ENCODE assay signal across 16 mouse cellular contexts in genomic region chr2:79371326-79372153, GRCm38 (mm10).
A peak's percentile ranks its signal among the peaks of the same experiment; 100 is the strongest.
DNase-seq lines count a peak whose midpoint lies in the region; ATAC-seq and TF ChIP-seq lines count a peak whose summit lies in the region.
"Had no signal": no experiment of that assay in that cellular context is flagged by ENCODE, and none has a peak within 500 bp of the region (broad histone marks: within the 10 kb centered on the region; RNA-seq: fewer than 3 reads in every experiment).

No protein-coding gene starts in this region.

- TF ChIP-seq POLR2A in CH12.LX (IDR thresholded peaks at IDR 0.05; ENCODE audit: low read depth, low read length) = no peak

- TF ChIP-seq CTCF in CH12.LX (conservative IDR thresholded peaks at IDR 0.05 in 1 of 2, IDR thresholded peaks at IDR 0.05 in 1 of 2; ENCODE audit: low read depth in 2 of 2, low read length in 2 of 2) = no peak

- H3K36me3 ChIP-seq in CH12.LX (replicated peaks in 1 of 2; ENCODE audit: control insufficient read depth in 1 of 2, insufficient read depth in 1 of 2, low read length in 1 of 2) = peaks cover 11 to 18% of the 10 kb centered on the region in 2 experiments
- H3K36me3 ChIP-seq: heart, embryonic 15.5 days; hindbrain, embryonic 13.5 days; midbrain, embryonic 13.5 days; neural tube, embryonic 13.5 days; stomach, embryonic 15.5 days had no signal

- peak; percentile 4; the same call in 1 of the 2 replicates for ATAC-seq in megakaryocyte-erythroid progenitor cell, adult 5-6 weeks (replicated peaks; ENCODE audit: low FRiP score, low TSS enrichment, poor library complexity, severe bottlenecking)

- peak overlapping the region; percentile 61 to 85 (median 62) for H3K4me3 ChIP-seq in CH12.LX (replicated peaks in 1 of 3; ENCODE audit: low read depth in 2 of 3, low read length in 2 of 3, poor library complexity in 1 of 3)
- H3K4me3 ChIP-seq: forebrain, embryonic 13.5 days; hindbrain, embryonic 13.5 days; midbrain, embryonic 13.5 days; neural tube, embryonic 13.5 days; stomach, embryonic 15.5 days had no signal

- H3K9ac ChIP-seq in CH12.LX (ENCODE audit: insufficient read depth, low read depth) = peak overlapping the region; percentile 100
- H3K9ac ChIP-seq: forebrain, embryonic 13.5 days; heart, embryonic 15.5 days; hindbrain, embryonic 13.5 days; liver, embryonic 14.5 days; midbrain, embryonic 13.5 days; neural tube, embryonic 13.5 days; stomach, embryonic 15.5 days had no signal

- peak overlapping the region; percentile 99 for H3K4me2 ChIP-seq in CH12.LX (ENCODE audit: insufficient read depth, low read depth, poor library complexity, severe bottlenecking)
- H3K4me2 ChIP-seq: forebrain, embryonic 13.5 days; hindbrain, embryonic 13.5 days; midbrain, embryonic 13.5 days; neural tube, embryonic 13.5 days; stomach, embryonic 15.5 days had no signal

- H3K79me2 ChIP-seq in CH12.LX (replicated peaks; ENCODE audit: control insufficient read depth, extremely low read depth, insufficient read depth, poor library complexity, severe bottlenecking) = peaks cover 11% of the 10 kb centered on the region

- TF ChIP-seq EP300 in CH12.LX (IDR thresholded peaks at IDR 0.05; ENCODE audit: low read length) = peak; percentile 35; the same call in 1 of the 2 replicates

- in situ Hi-C loops in CH12.LX (cut with MboI; ENCODE audit: low pct_ligation_motif_present, low pct_unique_long_range_greater_than_20kb, low sequenced_read_pairs) = loop anchor here (5.0 to 25.0 kb wide), 4 partner anchors 126 to 409 kb away; partner anchors contain the start of gene Itprid2

- DNase-seq in cerebellum, adult 9-10 months = peak; percentile 34
- no peak for DNase-seq in cerebellum, adult 11-12 months
- DNase-seq in 3T3-L1 (ENCODE audit: low read depth, low spot score) (peak; percentile 35), CH12.LX (ENCODE audit: extremely low read depth) (peak; percentile 29)
- no peak for DNase-seq in kidney, adult 11 months
- no peak for DNase-seq in right cerebral cortex, postnatal 4 days
- DNase-seq: adrenal gland, adult 2 months had no signal

- H3K27ac ChIP-seq in CH12.LX (ENCODE audit: insufficient read depth, low read depth) = peak overlapping the region; percentile 84
- H3K27ac ChIP-seq: forebrain, embryonic 13.5 days; heart, embryonic 15.5 days; hindbrain, embryonic 13.5 days; liver, embryonic 14.5 days; macrophage; midbrain, embryonic 13.5 days; neural tube, embryonic 13.5 days; stomach, embryonic 15.5 days had no signal

- H3K27me3 ChIP-seq in CH12.LX (replicated peaks) = no peaks in the 10 kb centered on the region
- H3K27me3 ChIP-seq: heart, embryonic 15.5 days; hindbrain, embryonic 13.5 days; midbrain, embryonic 13.5 days; neural tube, embryonic 13.5 days; stomach, embryonic 15.5 days had no signal

- H3K4me1 ChIP-seq in CH12.LX (ENCODE audit: control insufficient read depth in 1 of 2, insufficient read depth in 2 of 2) = peaks cover 4 to 30% of the 10 kb centered on the region in 2 experiments; a peak in 3 of 4 replicates
- H3K4me1 ChIP-seq: heart, embryonic 15.5 days; stomach, embryonic 15.5 days had no signal

- dilution Hi-C loops in CH12.LX (cut with MboI; ENCODE audit: extremely low pct_ligation_motif_present, extremely low pct_unique_long_range_greater_than_20kb, low sequenced_read_pairs) = no loop called here

- no peaks in the 10 kb centered on the region for H3K9me3 ChIP-seq in CH12.LX (replicated peaks; ENCODE audit: low read length)
- H3K9me3 ChIP-seq: forebrain, embryonic 13.5 days; heart, embryonic 15.5 days; hindbrain, embryonic 13.5 days; midbrain, embryonic 13.5 days; neural tube, embryonic 13.5 days; stomach, embryonic 15.5 days had no signal

- no peak for TF ChIP-seq RAD21 in CH12.LX (IDR thresholded peaks at IDR 0.05; ENCODE audit: low read depth, low read length)

TF ChIP-seq in CH12.LX, 34 proteins besides CTCF, POLR2A, EP300 and RAD21:
- no peak for TF ChIP-seq KAT2A (IDR thresholded peaks at IDR 0.05; ENCODE audit: insufficient replicate concordance, low read length)
- TF ChIP-seq MAX (IDR thresholded peaks at IDR 0.05; ENCODE audit: low read length) = no peak
- TF ChIP-seq JUND (conservative IDR thresholded peaks at IDR 0.05; ENCODE audit: low read depth, low read length) = no peak
- TF ChIP-seq MAZ (IDR thresholded peaks at IDR 0.05; ENCODE audit: low read depth, low read length) = no peak
- TF ChIP-seq ZKSCAN1 (IDR thresholded peaks at IDR 0.05; ENCODE audit: borderline replicate concordance, low read depth, low read length) = no peak
- no peak for TF ChIP-seq SIN3A (IDR thresholded peaks at IDR 0.05; ENCODE audit: low read length)
- peak; percentile 71 for TF ChIP-seq ZNF384 (IDR thresholded peaks at IDR 0.05; ENCODE audit: low read depth, low read length)
- no peak for TF ChIP-seq NELFE (IDR thresholded peaks at IDR 0.05; ENCODE audit: low read depth, low read length)
- no peak for TF ChIP-seq PAX5 (IDR thresholded peaks at IDR 0.05; ENCODE audit: low read length)
- peak; percentile 36; the same call in 1 of the 2 replicates for TF ChIP-seq ETS1 (conservative IDR thresholded peaks at IDR 0.05; ENCODE audit: low read depth, low read length)
- no peak for TF ChIP-seq USF2 (conservative IDR thresholded peaks at IDR 0.05; ENCODE audit: low read depth, low read length)
- TF ChIP-seq ZC3H11A (IDR thresholded peaks at IDR 0.05; ENCODE audit: low read depth, low read length) = no peak
- no peak for TF ChIP-seq UBTF (IDR thresholded peaks at IDR 0.05; ENCODE audit: low read depth, low read length)
- TF ChIP-seq ELF1 (IDR thresholded peaks at IDR 0.05; ENCODE audit: low read depth, low read length) = no peak
- TF ChIP-seq NRF1 (IDR thresholded peaks at IDR 0.05; ENCODE audit: low read depth, low read length) = no peak
- no peak for TF ChIP-seq GABPA (IDR thresholded peaks at IDR 0.05; ENCODE audit: insufficient replicate concordance, low read depth, low read length)
- no peak for TF ChIP-seq ZMIZ1 (IDR thresholded peaks at IDR 0.05; ENCODE audit: low read depth, low read length)
- TF ChIP-seq MEF2A (IDR thresholded peaks at IDR 0.05; ENCODE audit: borderline replicate concordance, low read depth, low read length) = peak; percentile 46; the same call in 1 of the 2 replicates
- TF ChIP-seq MXI1 (IDR thresholded peaks at IDR 0.05; ENCODE audit: low read depth, low read length) = no peak
- no peak for TF ChIP-seq MAFK (IDR thresholded peaks at IDR 0.05; ENCODE audit: insufficient replicate concordance, low read length)
- no peak; the same call in 1 of the 2 replicates for TF ChIP-seq CHD1 (IDR thresholded peaks at IDR 0.05; ENCODE audit: low read depth, low read length)
- no peak for TF ChIP-seq E2F4 (IDR thresholded peaks at IDR 0.05; ENCODE audit: insufficient replicate concordance, low read depth, low read length)
- TF ChIP-seq RCOR1 (conservative IDR thresholded peaks at IDR 0.05; ENCODE audit: low read depth, low read length) = no peak
- peak; percentile 70 for TF ChIP-seq IRF4 (IDR thresholded peaks at IDR 0.05; ENCODE audit: low read depth, low read length)
- no peak for TF ChIP-seq BHLHE40 (IDR thresholded peaks at IDR 0.05; ENCODE audit: low read depth, low read length)
- 0 out of 2 replicates have a peak, but pooled peaks have one; percentile 49 for TF ChIP-seq MYC (IDR thresholded peaks at IDR 0.05; ENCODE audit: low read depth, low read length)
- TF ChIP-seq JUN (IDR thresholded peaks at IDR 0.05; ENCODE audit: insufficient read depth, low read depth, low read length) = no peak
- TF ChIP-seq SMC3 (IDR thresholded peaks at IDR 0.05; ENCODE audit: low read depth, low read length) = no peak
- TF ChIP-seq USF1 (IDR thresholded peaks at IDR 0.05; ENCODE audit: low read depth, low read length) = no peak
- TF ChIP-seq TCF12 (IDR thresholded peaks at IDR 0.05; ENCODE audit: low read depth, low read length) = peak; percentile 28; the same call in 1 of the 2 replicates
- TF ChIP-seq POLR2AphosphoS2 (IDR thresholded peaks at IDR 0.05; ENCODE audit: low read depth, low read length) = no peak
- no peak for TF ChIP-seq CHD2 (IDR thresholded peaks at IDR 0.05; ENCODE audit: low read length)
- no peak; the same call in 1 of the 2 replicates for TF ChIP-seq TBP (conservative IDR thresholded peaks at IDR 0.05; ENCODE audit: low read depth, low read length)
- 0 out of 2 replicates have a peak, but pooled peaks have one; percentile 14 for TF ChIP-seq HCFC1 (IDR thresholded peaks at IDR 0.05; ENCODE audit: low read depth, low read length)

Comparison
In these comparisons a context has a peak if more than half of its experiments do, and no peak if none do; other contexts are left out.
1. DNase-seq: peak in cerebellum, adult 9-10 months (single experiment), 3T3-L1 (single experiment) and CH12.LX (single experiment); none in cerebellum, adult 11-12 months (single experiment), kidney, adult 11 months (single experiment) and right cerebral cortex, postnatal 4 days (single experiment).